Mouse (Mus musculus): ENCODE measurements around the gene Ccdc87. TPM values are rescaled to one million over a fixed set of nuclear protein-coding genes. Genes with fewer than 3 reads are reported as not detected.
"Not testable (repeated sequence)": the region's sequence is repeated elsewhere in the genome, so short reads cannot be mapped to it uniquely, and the experiment has no call there.

The Ccdc87 gene
- polyA plus RNA-seq, 1 experiment from 2014 or later, result not detected

DNA sequence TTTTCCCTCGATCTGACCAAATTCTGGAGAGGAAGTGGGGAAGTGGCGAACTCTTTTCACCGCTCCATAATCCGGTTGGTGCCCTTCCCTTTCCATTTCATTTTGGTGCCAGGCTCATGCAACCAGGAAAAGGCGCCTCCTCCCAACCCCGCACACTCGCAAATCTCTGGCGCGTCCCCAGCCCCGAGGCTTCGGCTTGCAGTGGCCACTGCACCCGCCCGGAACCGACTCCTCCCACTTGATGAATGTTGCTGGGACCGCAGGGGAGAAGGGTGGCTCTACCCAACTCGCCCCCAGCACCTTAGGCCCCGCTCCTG, 28.5 kb upstream of the Ccdc87 start:
- peak overlapping the region; percentile 95 for H3K27ac ChIP-seq (ENCODE audit: low read depth, low read length)
- H3K4me1 ChIP-seq (replicated peaks; ENCODE audit: control insufficient read depth, insufficient read depth, low read length), result peaks cover 21% of the 10 kb centered on the region
- H3K4me3 ChIP-seq (ENCODE audit: low read depth, low read length), result peak overlapping the region; percentile 93
- peak overlapping the region; percentile 94 for H3K9ac ChIP-seq (ENCODE audit: low read depth, low read length)
- no peaks in the 10 kb centered on the region for H3K27me3 ChIP-seq (replicated peaks; ENCODE audit: control insufficient read depth, insufficient read depth, low read length)
- under 1% methylated on average over 17 of the region's 17 CpGs for WGBS
- H3K4me2 ChIP-seq, result peak overlapping the region; percentile 98
- DNase-seq (ENCODE audit: low spot score) (no peak), ATAC-seq (replicated peaks; ENCODE audit: low FRiP score) (no peak)
- H3K36me3 ChIP-seq (ENCODE audit: control insufficient read depth, insufficient read depth, low read length), result peaks cover 4% of the 10 kb centered on the region; the same call in 1 of the 2 replicates
- H3K9me3 ChIP-seq (ENCODE audit: control insufficient read depth, low read length), result 0 out of 2 replicates have a peak, but pooled peaks cover 2% of the 10 kb centered on the region

DNA sequence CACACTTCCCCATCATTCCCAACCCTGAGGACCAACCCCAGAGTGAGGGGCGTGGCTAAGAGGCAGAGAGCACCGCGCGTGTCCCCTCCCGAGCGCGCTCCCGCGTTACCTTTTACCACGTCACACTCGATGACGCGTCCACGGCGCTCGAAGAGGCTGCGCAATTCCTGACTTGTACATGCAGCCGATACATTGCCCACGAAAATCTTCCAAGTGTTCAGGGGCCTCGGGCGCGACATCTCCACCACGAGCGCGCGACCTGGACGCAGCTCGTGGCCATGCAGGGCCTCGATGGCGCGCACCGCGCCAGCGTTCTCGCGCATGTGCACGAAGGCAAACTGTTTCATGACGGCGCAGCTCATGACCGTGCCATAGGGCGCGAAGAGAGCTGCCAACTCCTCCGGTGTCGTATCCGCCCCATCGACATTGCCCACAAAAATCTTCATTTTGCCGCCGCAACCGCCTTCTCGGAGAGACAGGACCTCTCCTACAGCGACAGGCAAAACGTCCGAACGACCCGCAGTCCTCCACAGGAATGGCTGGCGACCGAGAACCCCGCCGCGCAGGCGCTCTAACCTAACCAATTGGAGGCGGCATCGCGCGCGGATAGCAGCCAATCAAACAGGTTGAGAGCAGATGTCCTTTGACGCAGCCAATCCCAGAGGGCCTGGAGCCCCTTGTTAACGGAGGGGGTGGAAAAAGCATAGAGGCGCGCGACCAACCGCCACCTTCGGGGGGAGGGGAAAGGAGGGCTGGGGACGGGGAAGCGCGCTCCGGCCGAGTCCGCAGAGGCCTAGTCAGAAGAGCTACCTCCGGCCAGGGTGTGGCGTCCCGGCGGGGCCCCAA, 27.9 kb upstream of the Ccdc87 start, which contains the start of the genes Gm21992 and Rbm14:
Gm21992 (minus strand) TSS at position 550 of the 846 bp plus-strand sequence.
Rbm14 (minus strand) TSS at position 572 of the 846 bp plus-strand sequence.
- DNase-seq (ENCODE audit: low spot score), result peak; percentile 98
- H3K4me2 ChIP-seq, result peak within 1 kb of the TSS; percentile 98
- H3K4me3 ChIP-seq (ENCODE audit: low read depth, low read length), result peak within 1 kb of the TSS; percentile 93
- peak within 1 kb of the TSS; percentile 95 for H3K27ac ChIP-seq (ENCODE audit: low read depth, low read length)
- WGBS, result under 1% methylated on average over 83 of the region's 83 CpGs
- H3K9me3 ChIP-seq (ENCODE audit: control insufficient read depth, low read length), result 0 out of 2 replicates have a peak, but pooled peaks cover 2% of the 10 kb centered on the region
- peaks cover 4% of the 10 kb centered on the region; the same call in 1 of the 2 replicates for H3K36me3 ChIP-seq (ENCODE audit: control insufficient read depth, insufficient read depth, low read length)
- H3K4me1 ChIP-seq (replicated peaks; ENCODE audit: control insufficient read depth, insufficient read depth, low read length), result peaks cover 21% of the 10 kb centered on the region
- ATAC-seq (replicated peaks; ENCODE audit: low FRiP score), result peak; percentile 98
- H3K27me3 ChIP-seq (replicated peaks; ENCODE audit: control insufficient read depth, insufficient read depth, low read length), result no peaks in the 10 kb centered on the region
- H3K9ac ChIP-seq (ENCODE audit: low read depth, low read length), result peak within 1 kb of the TSS; percentile 94

DNA sequence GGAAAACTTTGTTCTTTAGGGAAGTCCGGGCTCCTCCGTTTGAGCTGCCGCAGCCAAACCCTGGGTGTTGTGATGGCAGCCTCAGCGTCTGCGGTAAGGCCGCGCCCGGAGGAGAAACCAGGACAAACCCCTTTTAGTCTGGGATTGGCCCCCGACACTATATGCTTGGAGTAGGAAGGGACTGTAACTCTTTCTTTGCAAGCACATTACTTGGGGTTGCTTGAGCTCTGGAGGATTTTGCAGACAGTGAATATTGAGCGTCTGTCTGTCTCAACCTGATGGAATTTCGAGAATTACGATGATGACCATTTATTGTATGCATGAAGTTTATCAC, 27.3 kb upstream of the Ccdc87 start:
- ATAC-seq (replicated peaks; ENCODE audit: low FRiP score) (peak; percentile 47), DNase-seq (ENCODE audit: low spot score) (no peak)
- no peaks in the 10 kb centered on the region for H3K27me3 ChIP-seq (replicated peaks; ENCODE audit: control insufficient read depth, insufficient read depth, low read length)
- 5% methylated on average over 12 of the region's 12 CpGs for WGBS
- peak overlapping the region; percentile 75 for H3K27ac ChIP-seq (ENCODE audit: low read depth, low read length)
- H3K4me1 ChIP-seq (replicated peaks; ENCODE audit: control insufficient read depth, insufficient read depth, low read length), result peaks cover 21% of the 10 kb centered on the region
- peak overlapping the region; percentile 71 for H3K4me2 ChIP-seq
- H3K4me3 ChIP-seq (ENCODE audit: low read depth, low read length), result peak overlapping the region; percentile 93
- no peaks in the 10 kb centered on the region for H3K36me3 ChIP-seq (ENCODE audit: control insufficient read depth, insufficient read depth, low read length)
- 0 out of 2 replicates have a peak, but pooled peaks cover 2% of the 10 kb centered on the region for H3K9me3 ChIP-seq (ENCODE audit: control insufficient read depth, low read length)
- peak overlapping the region; percentile 74 for H3K9ac ChIP-seq (ENCODE audit: low read depth, low read length)

DNA sequence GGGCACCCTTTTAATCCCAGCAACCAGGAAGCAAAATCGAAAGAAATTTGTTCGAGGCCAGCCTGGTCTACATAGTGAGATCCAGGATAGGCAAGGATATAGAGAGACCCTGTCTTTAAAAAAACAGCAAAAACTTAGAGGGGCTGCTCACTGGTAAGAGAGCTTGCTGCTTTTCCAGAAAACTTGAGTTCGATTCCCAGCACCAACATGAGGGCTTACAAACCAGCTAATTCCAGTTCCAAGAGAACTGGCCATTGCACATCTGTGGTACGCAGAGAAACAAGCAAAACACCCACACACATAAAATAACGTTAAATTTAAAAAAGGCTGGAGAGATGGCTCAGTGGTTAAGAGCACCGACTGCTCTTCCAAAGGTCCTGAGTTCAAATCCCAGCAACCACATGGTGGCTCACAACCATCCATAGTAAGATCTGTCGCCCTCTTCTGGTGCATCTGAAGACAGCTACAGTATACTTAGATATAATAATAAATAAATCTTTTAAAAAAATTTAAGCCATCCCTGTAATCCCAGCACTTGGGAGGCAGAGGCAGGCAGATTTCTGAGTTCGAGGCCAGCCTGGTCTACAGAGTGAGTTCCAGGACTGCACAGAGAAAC, 26.7 kb upstream of the Ccdc87 start:
- Histone ChIP-seq H3K4me3 (ENCODE audit: low read depth, low read length) (peak overlapping the region; percentile 93), H3K4me1 (replicated peaks; ENCODE audit: control insufficient read depth, insufficient read depth, low read length) (peaks cover 19% of the 10 kb centered on the region), H3K4me2 (peak overlapping the region; percentile 71), H3K9ac (ENCODE audit: low read depth, low read length) (peak overlapping the region; percentile 74), H3K27ac (ENCODE audit: low read depth, low read length) (peak overlapping the region; percentile 75)
- H3K9me3 ChIP-seq (ENCODE audit: control insufficient read depth, low read length); H3K27me3 ChIP-seq (replicated peaks; ENCODE audit: control insufficient read depth, insufficient read depth, low read length); ATAC-seq (replicated peaks; ENCODE audit: low FRiP score); DNase-seq (ENCODE audit: low spot score); H3K36me3 ChIP-seq (ENCODE audit: control insufficient read depth, insufficient read depth, low read length): not testable (repeated sequence)
- WGBS, result 71% methylated on average over 8 of the region's 8 CpGs

DNA sequence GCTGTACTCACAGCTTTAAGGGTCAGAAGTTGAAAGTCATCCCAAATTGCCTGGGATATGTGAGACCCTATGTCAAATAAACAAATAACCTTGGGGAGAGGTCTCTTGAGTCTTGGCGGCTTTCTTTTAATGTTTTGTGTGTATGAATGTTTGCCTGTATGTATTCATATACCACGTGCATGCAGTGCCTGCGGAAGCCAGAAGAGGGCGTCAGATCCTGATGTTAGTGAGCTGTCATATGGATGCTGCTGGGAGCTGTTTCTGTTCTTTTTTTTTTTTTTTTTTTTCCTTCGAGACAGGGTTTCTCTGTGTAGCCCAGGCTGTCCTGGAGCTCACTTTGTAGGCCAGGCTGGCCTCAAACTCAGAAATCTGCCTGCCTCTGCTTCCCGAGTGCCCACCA, 26.2 kb upstream of the Ccdc87 start:
- 74% methylated on average over 6 of the region's 6 CpGs for WGBS
- H3K9ac ChIP-seq (ENCODE audit: low read depth, low read length), result no peak overlapping the region
- H3K27me3 ChIP-seq (replicated peaks; ENCODE audit: control insufficient read depth, insufficient read depth, low read length), result no peaks in the 10 kb centered on the region
- DNase-seq (ENCODE audit: low spot score), result no peak
- no peaks in the 10 kb centered on the region for H3K36me3 ChIP-seq (ENCODE audit: control insufficient read depth, insufficient read depth, low read length)
- no peak overlapping the region for H3K27ac ChIP-seq (ENCODE audit: low read depth, low read length)
- H3K9me3 ChIP-seq (ENCODE audit: control insufficient read depth, low read length), result 0 out of 2 replicates have a peak, but pooled peaks cover 2% of the 10 kb centered on the region
- peaks cover 16% of the 10 kb centered on the region for H3K4me1 ChIP-seq (replicated peaks; ENCODE audit: control insufficient read depth, insufficient read depth, low read length)
- no peak for ATAC-seq (replicated peaks; ENCODE audit: low FRiP score)
- H3K4me2 ChIP-seq, result no peak overlapping the region
- H3K4me3 ChIP-seq (ENCODE audit: low read depth, low read length), result no peak overlapping the region

DNA sequence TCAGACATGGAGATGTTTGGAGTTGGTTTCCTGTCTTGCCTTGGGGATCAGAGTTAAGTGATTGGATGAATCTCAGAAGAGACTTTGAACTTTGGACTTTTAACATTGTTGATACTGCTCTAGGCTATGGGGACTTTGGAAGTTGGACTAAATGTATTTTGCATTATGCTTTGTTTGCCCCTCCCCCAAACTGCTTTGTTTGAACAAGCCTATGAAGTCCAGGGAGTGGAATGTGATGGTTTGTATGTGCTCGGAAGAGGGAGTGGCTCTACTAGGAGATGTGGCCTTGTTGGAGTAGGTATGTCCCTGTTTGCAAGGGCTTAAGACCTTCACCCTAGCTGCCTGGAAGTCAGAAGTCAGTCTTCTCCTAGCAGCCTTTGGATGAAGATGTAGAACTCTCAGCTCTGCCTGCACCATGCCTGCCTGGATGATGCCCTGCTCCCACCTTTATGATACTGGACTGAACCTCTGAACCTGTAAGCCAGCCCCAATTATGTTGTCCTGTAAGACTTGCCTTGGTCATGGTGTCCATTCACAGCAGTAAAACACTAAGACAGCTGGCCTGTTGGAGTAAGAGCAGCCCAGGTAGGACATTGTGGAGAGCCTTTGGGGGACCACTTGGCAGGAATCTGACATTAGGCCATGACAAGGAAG, 21.9 kb upstream of the Ccdc87 start:
- DNase-seq (ENCODE audit: low spot score) (no peak), ATAC-seq (replicated peaks; ENCODE audit: low FRiP score) (no peak)
- H3K4me2 ChIP-seq, result no peak overlapping the region
- H3K9me3 ChIP-seq (ENCODE audit: control insufficient read depth, low read length), result 0 out of 2 replicates have a peak, but pooled peaks cover 2% of the 10 kb centered on the region
- H3K36me3 ChIP-seq (ENCODE audit: control insufficient read depth, insufficient read depth, low read length), result no peaks in the 10 kb centered on the region
- H3K27me3 ChIP-seq (replicated peaks; ENCODE audit: control insufficient read depth, insufficient read depth, low read length), result no peaks in the 10 kb centered on the region
- no peak overlapping the region for H3K9ac ChIP-seq (ENCODE audit: low read depth, low read length)
- no peak overlapping the region for H3K27ac ChIP-seq (ENCODE audit: low read depth, low read length)
- no peaks in the 10 kb centered on the region for H3K4me1 ChIP-seq (replicated peaks; ENCODE audit: control insufficient read depth, insufficient read depth, low read length)
- no peak overlapping the region for H3K4me3 ChIP-seq (ENCODE audit: low read depth, low read length)
- WGBS, result 63% methylated on average over 1 of the region's 1 CpGs

GRCm38 (mm10) chr19:4820678-4821303, 18.4 kb upstream of the Ccdc87 start:
- Histone ChIP-seq H3K9ac (ENCODE audit: low read depth, low read length) (no peak overlapping the region), H3K4me2 (no peak overlapping the region), H3K27me3 (replicated peaks; ENCODE audit: control insufficient read depth, insufficient read depth, low read length) (no peaks in the 10 kb centered on the region), H3K36me3 (ENCODE audit: control insufficient read depth, insufficient read depth, low read length) (peaks cover 5% of the 10 kb centered on the region), H3K4me1 (replicated peaks; ENCODE audit: control insufficient read depth, insufficient read depth, low read length) (no peaks in the 10 kb centered on the region), H3K9me3 (ENCODE audit: control insufficient read depth, low read length) (no peaks in the 10 kb centered on the region), H3K27ac (ENCODE audit: low read depth, low read length) (no peak overlapping the region), H3K4me3 (ENCODE audit: low read depth, low read length) (no peak overlapping the region)
- WGBS, result 77% methylated on average over 5 of the region's 5 CpGs
- DNase-seq (ENCODE audit: low spot score) (no peak), ATAC-seq (replicated peaks; ENCODE audit: low FRiP score) (no peak)

DNA sequence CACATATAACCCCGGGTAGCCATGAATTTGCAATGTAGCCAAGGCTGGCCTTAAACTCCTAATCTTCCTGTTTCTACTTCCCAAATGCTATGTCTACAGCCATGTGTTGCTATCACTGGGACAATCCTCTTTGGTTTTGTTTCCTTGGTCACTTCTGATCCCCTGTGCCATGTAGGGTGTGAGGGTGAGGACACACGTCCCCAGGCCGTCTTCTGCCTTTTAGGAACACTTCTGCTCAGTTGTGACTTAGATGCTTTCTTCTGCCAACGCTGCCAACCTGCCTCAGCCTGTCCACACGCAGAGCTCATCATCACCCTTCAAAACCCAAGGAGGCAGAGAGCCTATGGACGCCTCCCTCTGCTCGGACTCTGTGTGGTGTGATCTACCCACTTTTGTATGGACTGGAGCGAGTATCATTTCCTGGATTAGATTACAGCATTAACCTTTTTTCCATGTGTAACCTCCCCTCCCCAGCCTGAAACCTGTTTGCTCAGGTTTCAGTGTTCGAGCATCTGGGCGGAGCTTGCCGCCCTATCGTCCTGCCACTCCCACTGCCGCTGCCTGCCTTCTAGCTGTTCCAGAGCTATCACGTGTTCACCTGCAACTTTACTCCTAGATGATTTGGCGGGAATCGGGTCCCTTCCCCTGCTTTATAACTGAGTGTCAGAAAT, 10.6 kb upstream of the Ccdc87 start:
- WGBS, result 67% methylated on average over 16 of the region's 16 CpGs
- Histone ChIP-seq H3K4me1 (replicated peaks; ENCODE audit: control insufficient read depth, insufficient read depth, low read length) (no peaks in the 10 kb centered on the region), H3K4me2 (no peak overlapping the region), H3K27me3 (replicated peaks; ENCODE audit: control insufficient read depth, insufficient read depth, low read length) (no peaks in the 10 kb centered on the region), H3K4me3 (ENCODE audit: low read depth, low read length) (no peak overlapping the region), H3K9ac (ENCODE audit: low read depth, low read length) (no peak overlapping the region), H3K9me3 (ENCODE audit: control insufficient read depth, low read length) (no peaks in the 10 kb centered on the region), H3K36me3 (ENCODE audit: control insufficient read depth, insufficient read depth, low read length) (peaks cover 7% of the 10 kb centered on the region), H3K27ac (ENCODE audit: low read depth, low read length) (no peak overlapping the region)
- DNase-seq (ENCODE audit: low spot score) (no peak), ATAC-seq (replicated peaks; ENCODE audit: low FRiP score) (no peak)

All from liver, embryonic 11.5 days (tissue).